In genomic region chrX:100776985-100777654, GRCm38 (mm10) we compare ENCODE assay signal across 7 mouse cellular contexts. TPM values are rescaled to one million over a fixed set of nuclear protein-coding genes. Genes with fewer than 3 reads are reported as not detected.
DNase-seq lines count a peak whose midpoint lies in the region; ATAC-seq lines count a peak whose summit lies in the region.

No protein-coding gene starts in this region.

- 33% methylated on average over 28 of the region's 49 CpGs for WGBS in hindbrain, embryonic 15.5 days
- WGBS in liver, embryonic 12.5 days (ENCODE audit: insufficient replicate concordance) = 11% methylated on average over 25 of the region's 49 CpGs
- WGBS in stomach, embryonic 16.5 days = 15% methylated on average over 34 of the region's 49 CpGs

- peak overlapping the region; percentile 48 for H3K4me2 ChIP-seq in hindbrain, embryonic 15.5 days
- peak overlapping the region; percentile 75 for H3K4me2 ChIP-seq in liver, embryonic 12.5 days
- peak overlapping the region; percentile 61 for H3K4me2 ChIP-seq in stomach, embryonic 16.5 days (ENCODE audit: low read depth, low read length)

- peak overlapping the region; percentile 46 for H3K9ac ChIP-seq in hindbrain, embryonic 15.5 days
- peak overlapping the region; percentile 60 for H3K9ac ChIP-seq in liver, embryonic 12.5 days
- H3K9ac ChIP-seq in stomach, embryonic 16.5 days (ENCODE audit: low read length) = peak overlapping the region; percentile 70

- H3K4me3 ChIP-seq in hindbrain, embryonic 15.5 days = peak overlapping the region; percentile 37
- H3K4me3 ChIP-seq in liver, embryonic 12.5 days = peak overlapping the region; percentile 60
- peak overlapping the region; percentile 59 for H3K4me3 ChIP-seq in stomach, embryonic 16.5 days (replicated peaks; ENCODE audit: low read length)

- peaks cover 12% of the 10 kb centered on the region; the same call in 1 of the 2 replicates for H3K4me1 ChIP-seq in hindbrain, embryonic 15.5 days (replicated peaks)
- peaks cover 5% of the 10 kb centered on the region; the same call in 1 of the 2 replicates for H3K4me1 ChIP-seq in liver, embryonic 12.5 days
- 0 out of 2 replicates have a peak, but pooled peaks cover 7% of the 10 kb centered on the region for H3K4me1 ChIP-seq in stomach, embryonic 16.5 days (ENCODE audit: control insufficient read depth, insufficient read depth, low read length)

- peak; percentile 79 for DNase-seq in cerebellum, adult 9-10 months
- DNase-seq in gastrocnemius, adult 18-20 months (ENCODE audit: low spot score) = peak; percentile 54
- peak; percentile 15 to 31 for DNase-seq in natural killer cell, adult 2 months (ENCODE audit: low spot score in 2 of 2)

- H3K27me3 ChIP-seq in hindbrain, embryonic 15.5 days = no peaks in the 10 kb centered on the region
- no peaks in the 10 kb centered on the region for H3K27me3 ChIP-seq in liver, embryonic 12.5 days (replicated peaks)
- H3K27me3 ChIP-seq in stomach, embryonic 16.5 days (ENCODE audit: control insufficient read depth, insufficient read depth, low read length) = no peaks in the 10 kb centered on the region

- H3K36me3 ChIP-seq in hindbrain, embryonic 15.5 days = no peaks in the 10 kb centered on the region
- no peaks in the 10 kb centered on the region for H3K36me3 ChIP-seq in liver, embryonic 12.5 days
- no peaks in the 10 kb centered on the region for H3K36me3 ChIP-seq in stomach, embryonic 16.5 days (ENCODE audit: control insufficient read depth, insufficient read depth, low read length)

- no peaks in the 10 kb centered on the region for H3K9me3 ChIP-seq in hindbrain, embryonic 15.5 days
- H3K9me3 ChIP-seq in liver, embryonic 12.5 days (replicated peaks) = no peaks in the 10 kb centered on the region
- H3K9me3 ChIP-seq in stomach, embryonic 16.5 days (replicated peaks; ENCODE audit: control insufficient read depth, low read length) = no peaks in the 10 kb centered on the region

- peak; percentile 86 for ATAC-seq in activated CD4-positive, CD25-positive, alpha-beta regulatory T cell, adult 4 months
- ATAC-seq in hindbrain, embryonic 15.5 days (ENCODE audit: low FRiP score, low read depth) = peak; percentile 75
- ATAC-seq in liver, embryonic 12.5 days = peak; percentile 93
- peak; percentile 92 for ATAC-seq in stomach, embryonic 16.5 days (ENCODE audit: insufficient read depth, low FRiP score)

- peak overlapping the region; percentile 57 for H3K27ac ChIP-seq in hindbrain, embryonic 15.5 days (replicated peaks)
- 0 out of 2 replicates have a peak overlapping the region, but pooled peaks have one; percentile 10 for H3K27ac ChIP-seq in liver, embryonic 12.5 days
- peak overlapping the region; percentile 76 for H3K27ac ChIP-seq in stomach, embryonic 16.5 days (ENCODE audit: low read length)

RNA-seq across cellular contexts. Expression of gene Dlg3, which starts 9.6 kb away (rescaled TPM):
- polyA plus RNA-seq in activated CD4-positive, CD25-positive, alpha-beta regulatory T cell, adult 4 months (2017; shearing (Covaris generic)) = 1 to 10 TPM; 1.9 to 2.3 TPM
- total RNA-seq in gastrocnemius, adult 18-20 months (2021) = 1 to 10 TPM; 1.1 to 1.9 TPM
- 4.4 and 4.9 TPM in 2 replicates for polyA plus RNA-seq in hindbrain, embryonic 15.5 days (2015; fragmentation: Nextera tagmentation; extraction: Ambion mirVana)
- 1.4 and 1.6 TPM in 2 replicates for polyA plus RNA-seq in liver, embryonic 12.5 days (2016; fragmentation: Nextera tagmentation; extraction: Ambion mirVana)
- polyA plus RNA-seq in stomach, embryonic 16.5 days (2015; fragmentation: Nextera tagmentation; extraction: Ambion mirVana) = 8.6 and 9.7 TPM in 2 replicates

RNA-seq across cellular contexts. Expression of gene Gdpd2, which starts 47.4 kb away (rescaled TPM):
- polyA plus RNA-seq in activated CD4-positive, CD25-positive, alpha-beta regulatory T cell, adult 4 months (2017; shearing (Covaris generic)) = not detected
- not detected for total RNA-seq in gastrocnemius, adult 18-20 months (2021)
- 34.4 and 40.3 TPM in 2 replicates for polyA plus RNA-seq in hindbrain, embryonic 15.5 days (2015; fragmentation: Nextera tagmentation; extraction: Ambion mirVana)
- 0.08 and 0.39 TPM in 2 replicates for polyA plus RNA-seq in liver, embryonic 12.5 days (2016; fragmentation: Nextera tagmentation; extraction: Ambion mirVana)
- polyA plus RNA-seq in stomach, embryonic 16.5 days (2015; fragmentation: Nextera tagmentation; extraction: Ambion mirVana) = 12.0 and 12.1 TPM in 2 replicates

Comparison
In these comparisons a context has a peak if more than half of its experiments do, and no peak if none do; other contexts are left out.
1. Peak in every context shown above with its lines: DNase-seq, ATAC-seq, H3K4me3 ChIP-seq and H3K27ac ChIP-seq.
2. DNase-seq: peak in every context shown above with its lines; median percentile 79 in cerebellum, adult 9-10 months; 54 in gastrocnemius, adult 18-20 months; 23 in natural killer cell, adult 2 months.
3. H3K27ac ChIP-seq: peak in every context shown above with its lines; median percentile 76 in stomach, embryonic 16.5 days; 57 in hindbrain, embryonic 15.5 days; 10 in liver, embryonic 12.5 days.